Mouse (Mus musculus) kidney, postnatal 14 days (tissue): ENCODE data around the gene Lcp1.

Experiments
- DNase-seq: peaks from one replicate; pipeline ENCODE4 v3.0.0; 2022; ENCODE audit warnings: mixed read lengths

Gene Lcp1

GRCm38 (mm10) chr14:75213752-75214151, 82.9 kb downstream of the Lcp1 start:
- no peak for DNase-seq

DNA sequence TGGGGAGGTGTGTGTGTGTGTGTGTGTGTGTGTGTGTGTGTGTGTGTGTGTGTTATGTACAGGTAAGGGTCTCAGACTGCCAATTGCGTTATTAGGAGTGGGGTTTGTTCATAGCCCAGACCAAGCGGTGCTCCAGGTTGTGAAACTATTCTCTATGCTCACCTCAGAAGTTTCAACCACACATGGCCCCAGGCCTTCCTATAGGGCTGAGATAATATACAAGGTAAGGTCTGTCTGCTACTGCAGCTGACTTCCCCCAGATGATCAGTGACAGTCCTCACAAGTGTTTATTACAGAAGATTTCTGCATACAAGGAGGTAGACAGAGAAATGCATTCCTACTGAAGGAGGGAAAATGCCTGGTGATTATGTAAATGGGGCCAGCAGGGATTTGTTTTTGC, 87.9 kb downstream of the Lcp1 start:
- DNase-seq, result no peak

GRCm38 (mm10) chr14:75219250-75219913, 88.5 kb downstream of the Lcp1 start:
- DNase-seq, result no peak

DNA sequence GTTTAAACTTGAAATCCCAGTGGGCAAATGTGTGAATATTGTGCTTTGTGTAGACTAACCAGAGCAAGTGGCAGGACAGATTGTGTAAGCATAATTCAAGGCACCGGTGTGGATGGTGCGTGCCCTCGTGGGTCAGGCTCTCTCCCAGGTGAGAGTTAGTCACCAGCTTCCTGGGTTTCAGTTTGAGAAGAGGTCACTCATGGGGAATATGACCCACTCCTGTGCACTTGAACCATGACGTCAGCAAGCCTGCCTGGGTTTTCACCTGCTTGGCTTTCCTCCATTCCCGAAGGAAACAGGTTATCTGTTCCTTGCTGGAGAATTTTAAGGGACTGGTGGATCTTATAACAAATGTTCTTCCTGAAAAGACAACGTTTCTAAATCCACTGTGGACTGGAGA, 91.5 kb downstream of the Lcp1 start:
- DNase-seq, result no peak

DNA sequence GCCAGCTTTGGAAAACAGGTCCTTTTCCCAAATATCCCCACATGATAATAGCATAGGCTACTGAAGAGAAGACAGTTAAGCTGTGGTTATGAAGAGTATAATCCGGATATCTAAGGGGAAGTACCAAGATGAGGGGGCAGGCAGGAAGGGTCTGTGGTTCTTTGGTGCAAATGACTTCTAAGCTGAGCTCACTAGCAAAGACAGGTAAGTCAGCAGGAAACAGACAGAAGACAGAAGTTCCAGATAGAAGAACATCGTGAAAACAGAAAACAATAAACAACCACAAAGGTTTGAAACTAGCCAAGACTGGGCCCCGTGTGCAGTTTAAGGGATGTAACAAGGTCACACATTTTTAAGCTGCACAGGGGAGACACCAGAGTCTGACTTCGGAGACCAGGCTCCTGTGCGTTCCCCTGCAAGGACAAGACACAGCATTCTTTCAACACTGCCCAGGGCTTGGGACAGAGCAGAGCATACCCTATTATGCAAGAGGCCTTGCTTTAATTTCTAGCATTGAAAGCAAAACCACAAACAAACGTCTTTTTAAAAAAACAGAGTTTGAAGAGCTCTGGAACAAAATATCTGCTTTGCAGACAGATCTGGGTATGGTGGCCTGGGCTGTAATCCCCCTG, 96.7 kb downstream of the Lcp1 start:
- DNase-seq, result no peak

GRCm38 (mm10) chr14:75229834-75230233, 98.9 kb downstream of the Lcp1 start:
- DNase-seq, result peak; percentile 17

DNA sequence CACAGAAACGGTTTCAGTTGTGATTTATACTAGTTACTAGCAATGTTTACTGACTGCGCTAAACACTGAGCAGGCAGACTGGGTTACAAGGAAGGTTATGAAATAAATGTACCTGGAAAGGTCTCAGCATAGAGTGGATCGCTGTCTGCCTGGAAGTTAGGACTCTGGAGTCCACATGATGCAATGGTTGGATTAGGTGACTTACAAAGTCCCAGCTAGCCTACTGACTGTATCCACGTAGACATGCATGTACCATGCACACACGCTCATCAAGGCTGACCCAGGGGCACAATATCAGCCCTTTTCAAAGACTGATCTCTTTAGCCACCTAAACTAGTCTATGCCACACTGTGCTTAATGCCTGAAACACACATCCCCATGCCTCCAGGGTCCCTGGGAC, 102.2 kb downstream of the Lcp1 start:
- no peak for DNase-seq

DNA sequence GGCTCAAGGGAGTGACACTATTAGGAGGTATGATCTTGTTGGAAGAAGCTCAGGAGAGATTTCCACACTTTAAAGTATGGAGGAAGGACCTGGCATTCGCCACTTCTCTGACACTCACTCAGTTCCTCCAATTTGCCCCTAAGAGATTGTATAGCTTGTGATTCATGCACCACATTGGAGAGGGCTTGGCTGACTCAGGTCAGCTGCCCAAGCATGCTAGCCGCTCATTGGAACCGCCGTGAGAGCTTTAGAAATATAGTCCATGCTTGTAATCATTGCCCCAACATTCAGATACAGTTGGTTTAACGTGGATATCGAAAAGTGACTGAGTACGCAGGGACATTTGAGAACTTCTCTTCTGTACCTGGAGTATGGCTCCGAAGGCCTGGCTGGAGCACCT, 104.7 kb downstream of the Lcp1 start:
- DNase-seq, result no peak

- DNase-seq, result peak; percentile 5
Observed at GRCm38 (mm10) chr14:75235955-75236635, 105.2 kb downstream of the Lcp1 start.

GRCm38 (mm10) chr14:75236636-75237003, 105.7 kb downstream of the Lcp1 start:
- DNase-seq, result no peak

- DNase-seq, result no peak
Observed at GRCm38 (mm10) chr14:75237096-75237495, 106.2 kb downstream of the Lcp1 start.

DNA sequence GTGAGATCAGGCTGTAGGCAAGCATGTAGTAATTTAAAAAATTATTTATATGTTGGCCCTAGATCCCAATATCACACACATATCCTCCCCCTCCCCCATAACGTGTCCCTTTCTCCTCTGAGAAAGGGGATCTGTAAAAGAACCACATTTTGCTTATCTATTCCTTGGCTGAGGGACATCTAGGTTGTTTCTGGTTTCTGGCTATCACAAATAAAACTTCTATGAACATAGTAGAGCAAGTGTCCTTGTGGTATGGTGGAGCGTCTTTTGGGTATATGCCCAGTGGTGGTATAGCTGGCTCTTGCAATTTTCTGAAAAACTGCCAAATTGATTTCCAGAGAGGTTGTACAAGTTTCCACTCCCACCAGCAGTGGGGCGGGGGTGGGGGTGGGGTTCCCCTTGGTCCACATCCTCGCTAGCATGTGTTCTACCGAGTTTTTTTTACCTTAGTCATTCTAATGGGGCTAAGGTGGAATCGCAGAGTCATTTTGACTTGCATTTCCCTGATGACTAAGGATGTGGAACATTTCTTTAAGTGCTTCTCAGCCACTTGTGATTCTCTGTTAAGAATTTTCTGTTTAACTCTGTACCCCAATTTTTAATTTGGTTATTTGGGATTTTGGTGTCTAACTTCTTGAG, 107.3 kb downstream of the Lcp1 start:
- DNase-seq, result no peak

GRCm38 (mm10) chr14:75242087-75242486, 111.2 kb downstream of the Lcp1 start, which contains the start of gene Cpb2:
Cpb2 (plus strand) TSS chr14:75242287.
- peak; percentile 25 for DNase-seq

DNA sequence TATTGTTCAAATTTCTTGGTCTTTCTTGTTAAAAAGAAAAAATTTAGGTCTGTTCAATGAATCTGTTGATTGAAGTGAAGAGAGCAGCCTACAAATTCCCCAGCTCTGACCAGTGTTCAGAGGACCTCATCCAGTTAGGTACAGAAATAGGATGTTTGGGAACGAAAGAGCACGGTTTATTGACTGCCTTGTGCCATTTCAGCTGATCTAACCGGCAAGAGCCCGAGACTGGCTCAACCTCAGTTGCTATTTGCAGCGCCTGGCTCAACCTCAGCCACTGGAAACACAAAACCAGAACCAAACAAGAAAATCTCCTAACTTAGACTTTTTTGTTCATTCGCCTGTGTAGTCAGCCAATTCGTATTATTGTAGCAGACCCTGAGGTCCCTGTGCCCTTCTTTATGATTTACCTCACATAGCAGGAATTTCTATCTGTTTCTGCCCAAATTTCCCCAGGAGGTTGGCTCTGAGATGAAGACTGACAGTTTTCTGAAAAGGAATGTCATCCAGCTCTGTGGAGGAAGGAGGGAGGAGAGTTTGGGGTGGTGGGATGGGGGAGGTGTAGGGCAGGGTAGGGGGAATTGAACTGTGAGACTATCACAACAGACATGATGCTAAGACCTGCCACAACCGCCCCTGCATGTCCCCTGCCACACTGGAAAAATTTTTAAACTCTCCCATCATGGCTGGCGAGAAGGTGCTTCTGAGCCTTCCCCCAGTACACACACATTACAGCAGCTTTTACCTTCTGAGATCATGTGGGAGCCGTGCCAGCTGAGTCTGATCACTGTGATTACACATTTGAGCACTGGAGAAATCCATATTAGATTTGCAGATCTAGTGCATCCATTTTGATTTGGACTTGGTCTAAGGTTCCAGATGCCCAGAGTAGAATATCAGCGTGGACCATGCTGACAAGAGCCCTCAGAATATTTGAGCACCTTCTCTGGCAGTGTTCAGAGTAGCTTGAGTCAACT, 115.4 kb downstream of the Lcp1 start:
- no peak for DNase-seq

GRCm38 (mm10) chr14:75250432-75250831, 119.5 kb downstream of the Lcp1 start:
- DNase-seq, result no peak

GRCm38 (mm10) chr14:75256521-75256920, 125.6 kb downstream of the Lcp1 start:
- peak; percentile 15 for DNase-seq

- no peak for DNase-seq
Observed at GRCm38 (mm10) chr14:75269531-75269930, 138.6 kb downstream of the Lcp1 start.

DNA sequence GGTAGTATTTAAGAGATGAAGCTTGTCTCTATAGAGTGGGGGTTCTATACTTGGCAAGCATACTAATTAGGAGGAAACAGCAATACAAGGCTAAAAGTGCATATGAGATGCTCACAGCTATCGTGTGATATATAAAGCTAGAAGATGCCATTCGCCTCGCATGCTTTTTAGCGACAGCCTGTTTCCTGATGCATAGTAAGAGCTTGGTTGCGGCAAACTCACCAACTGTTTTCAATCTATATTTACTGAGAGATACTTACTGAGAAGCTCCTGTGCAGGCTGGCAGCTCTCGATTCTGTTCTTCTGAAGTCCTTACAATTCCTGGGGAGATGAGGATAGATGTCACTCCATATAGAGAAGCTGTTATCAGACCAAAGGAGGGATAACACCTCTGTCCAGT, 148.8 kb downstream of the Lcp1 start:
- DNase-seq, result no peak

DNA sequence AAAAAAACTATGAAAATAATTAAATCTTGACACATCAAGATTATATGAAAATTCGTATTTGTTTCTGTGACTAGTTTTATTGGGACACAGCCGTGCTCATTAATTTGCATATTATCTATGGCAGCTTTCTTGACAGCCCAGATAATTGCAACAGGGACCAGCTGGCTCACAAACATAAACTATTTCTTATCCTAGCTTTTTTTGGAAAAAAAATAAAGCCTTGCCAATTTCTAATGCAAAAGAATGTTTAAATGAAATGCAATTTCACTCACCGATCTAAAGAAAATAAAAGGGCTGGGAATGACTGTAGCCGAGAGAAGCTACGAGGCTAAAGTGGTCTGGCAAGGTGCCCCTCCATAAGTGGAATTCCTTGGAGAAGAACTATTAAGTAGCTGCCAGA, 149.5 kb downstream of the Lcp1 start:
- peak; percentile 7 for DNase-seq
